Mouse (Mus musculus) adrenal gland, postnatal 4 days (tissue): ENCODE measurements at regions not wholly inside any gene's neighbourhood (a gene's known extent, or its start where the extent isn't known, plus 50 kb on each side); places are given as distances from the start of the nearest gene placed in this dataset.

Source experiments
- DNase-seq, 2 experiments: peaks; one replicate each; pipeline ENCODE4 v3.0.0; 2021 to 2022; ENCODE audit warnings: low spot score in 2 of 2, mixed read lengths in 2 of 2

DNA sequence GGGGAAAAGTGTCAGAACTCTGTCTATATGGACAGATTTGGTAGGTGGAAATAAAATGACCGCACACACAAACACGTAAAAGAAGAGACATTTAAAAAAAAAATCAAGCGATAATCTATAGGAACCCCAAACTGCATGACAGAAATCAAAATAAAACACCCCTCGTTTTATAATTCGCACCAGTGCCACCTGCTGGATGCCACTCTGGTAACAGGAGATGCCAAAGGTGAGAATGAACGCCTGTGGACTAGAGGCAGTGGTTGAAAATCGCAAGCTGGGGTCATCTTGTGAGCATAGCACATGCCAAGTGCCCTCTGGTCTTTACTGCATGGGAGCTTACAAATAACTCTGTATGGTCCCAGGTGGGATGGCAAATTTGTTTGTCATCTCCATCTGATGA, 158.7 kb upstream of the Kazn start:
- DNase-seq = no peak

DNA sequence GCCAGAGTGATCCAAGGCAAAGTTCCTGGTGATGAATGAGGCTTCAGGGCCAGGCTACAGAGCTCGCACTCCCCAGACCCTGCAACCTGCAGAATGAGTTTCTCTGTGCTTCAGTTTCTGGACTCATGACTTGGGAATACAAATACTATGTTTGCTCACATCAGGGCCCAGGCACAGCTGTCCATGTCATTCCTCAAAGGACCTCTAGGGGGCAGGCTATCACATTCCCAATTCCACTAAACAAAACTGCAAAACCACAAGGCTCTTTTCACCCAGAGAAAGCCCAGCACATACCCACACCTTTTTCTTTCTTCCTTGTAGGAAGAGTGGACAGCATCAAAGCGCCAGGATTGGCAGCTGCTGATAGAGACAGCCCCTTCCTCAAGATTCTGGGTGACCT, 153.7 kb upstream of the Kazn start:
- DNase-seq = no peak

DNA sequence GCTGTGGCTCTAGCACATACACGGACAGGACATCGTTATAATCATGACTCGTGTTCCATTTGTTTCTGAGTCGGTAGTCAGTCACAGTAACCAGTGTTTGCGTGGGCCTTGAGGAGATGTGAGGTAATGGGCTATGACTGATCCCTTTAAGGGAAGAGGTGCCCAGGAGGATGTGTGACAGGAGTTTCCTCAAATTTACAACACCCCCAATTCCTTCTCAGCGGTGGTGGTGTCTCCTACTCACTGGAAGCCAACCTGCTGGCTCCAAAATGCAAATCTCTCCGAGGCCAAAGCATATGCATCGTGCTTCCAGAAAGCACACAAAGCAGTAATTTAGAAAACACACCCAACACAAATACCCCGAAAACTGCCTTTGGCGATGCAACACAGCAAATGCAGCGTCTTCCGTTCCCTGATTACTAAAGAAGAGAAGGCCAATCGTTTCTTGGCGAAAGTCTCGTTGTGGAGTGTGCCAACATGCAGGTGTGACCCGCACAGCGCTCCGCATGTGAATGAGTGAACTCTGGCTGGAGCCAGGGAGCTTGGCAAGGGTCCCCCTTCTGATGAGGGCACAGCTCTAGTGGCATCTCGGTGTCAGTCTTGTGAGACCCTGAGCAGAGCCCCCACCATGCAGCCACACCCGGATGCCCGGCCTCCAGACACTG, 151.5 kb upstream of the Kazn start:
- no peak for DNase-seq

DNA sequence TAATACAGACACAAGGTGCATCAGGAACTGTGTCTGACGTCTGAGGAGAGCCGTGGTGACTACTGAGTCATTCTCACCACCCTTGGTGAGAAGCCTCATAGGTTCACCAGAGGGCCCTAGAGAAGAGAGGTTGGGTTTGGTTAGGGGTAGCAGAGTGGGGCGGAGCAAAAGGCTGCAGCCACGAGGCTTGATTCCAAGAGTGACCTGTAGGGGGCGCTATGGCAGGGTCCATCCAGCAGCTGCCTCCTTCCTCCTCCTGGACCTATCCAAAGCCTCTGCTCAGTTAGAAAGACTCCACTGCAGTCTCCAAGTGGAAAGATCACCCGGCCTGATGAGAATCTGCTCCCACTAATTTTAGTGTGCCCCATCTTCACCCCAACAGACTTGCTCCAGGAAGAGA, 149.3 kb upstream of the Kazn start:
- DNase-seq = no peak

DNA sequence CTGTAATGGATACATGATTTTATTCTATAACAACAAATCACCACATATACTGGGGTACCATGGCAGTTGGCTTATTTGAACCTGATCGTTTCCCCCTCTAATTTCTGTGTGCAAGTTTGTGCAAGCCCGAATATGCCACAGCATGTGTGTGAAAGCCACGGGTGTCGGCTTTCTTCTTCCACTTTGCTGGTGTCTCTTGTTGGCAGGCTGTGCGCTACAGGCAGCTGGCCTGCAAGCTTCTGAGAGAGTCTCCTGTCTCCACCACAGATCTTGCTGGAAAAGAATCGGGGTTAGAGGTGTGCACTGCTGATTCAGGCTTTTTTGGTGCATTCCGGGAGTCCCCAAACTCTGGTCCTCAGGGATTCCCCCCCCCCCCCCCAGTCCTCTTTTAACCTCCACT, 142.0 kb upstream of the Kazn start:
- DNase-seq = no peak

DNA sequence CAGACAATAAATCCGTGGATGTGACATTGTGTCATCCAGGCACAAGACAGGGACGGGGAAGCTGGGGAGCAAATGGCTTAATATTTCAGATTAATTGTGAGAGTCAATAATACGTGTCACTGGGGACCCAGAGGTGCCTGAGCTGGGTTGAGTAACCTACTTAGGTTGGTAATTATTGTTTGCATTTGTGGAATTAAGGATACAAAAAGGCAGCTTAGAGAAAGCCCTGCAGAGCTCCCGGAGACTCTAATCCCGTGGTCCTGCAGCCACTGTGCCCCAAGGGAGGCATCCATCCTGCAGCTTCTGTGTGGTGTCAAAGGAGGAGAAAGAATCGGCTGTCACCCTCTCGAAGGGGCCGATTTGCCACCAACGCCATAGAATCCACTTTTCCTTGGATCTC, 139.3 kb upstream of the Kazn start:
- no peak for DNase-seq

DNA sequence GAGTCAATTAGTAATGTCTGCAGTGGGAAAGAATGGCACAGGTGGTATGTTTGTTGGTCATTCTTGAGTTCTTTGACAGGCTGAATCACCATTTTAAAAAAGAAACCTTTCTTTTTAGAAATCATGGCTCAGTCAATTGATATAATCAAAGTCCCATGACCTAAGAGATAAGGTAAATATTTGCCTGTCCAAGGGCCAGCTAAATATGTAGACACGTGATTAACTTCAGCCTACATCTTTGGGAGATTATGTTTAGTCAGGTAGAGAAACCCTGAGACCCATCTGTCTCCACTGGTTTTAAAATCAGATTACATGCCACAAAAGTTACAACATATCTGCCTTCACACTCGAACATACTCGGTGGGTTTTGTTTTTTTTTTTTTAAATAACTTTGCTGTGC, 128.6 kb upstream of the Kazn start:
- DNase-seq = no peak

DNA sequence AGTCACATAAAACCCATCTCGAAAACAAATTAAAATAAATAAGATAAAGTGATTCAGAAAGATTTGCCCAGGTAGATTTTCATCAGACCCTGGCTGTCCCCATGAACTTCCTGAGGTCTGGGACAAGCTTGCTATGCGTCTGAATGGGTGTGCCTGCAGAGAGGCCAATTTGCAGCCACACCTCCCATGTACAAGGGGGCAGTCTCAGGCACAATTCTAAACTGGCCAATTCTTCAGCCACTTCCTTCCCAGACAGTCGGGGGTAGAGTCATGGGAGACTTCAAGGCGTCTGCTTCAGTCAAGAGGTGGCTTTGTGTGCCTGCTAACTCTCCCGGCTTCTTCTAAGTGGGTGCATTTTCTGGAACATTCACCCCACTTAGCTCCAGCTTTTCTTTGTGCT, 122.9 kb upstream of the Kazn start:
- DNase-seq = no peak

DNA sequence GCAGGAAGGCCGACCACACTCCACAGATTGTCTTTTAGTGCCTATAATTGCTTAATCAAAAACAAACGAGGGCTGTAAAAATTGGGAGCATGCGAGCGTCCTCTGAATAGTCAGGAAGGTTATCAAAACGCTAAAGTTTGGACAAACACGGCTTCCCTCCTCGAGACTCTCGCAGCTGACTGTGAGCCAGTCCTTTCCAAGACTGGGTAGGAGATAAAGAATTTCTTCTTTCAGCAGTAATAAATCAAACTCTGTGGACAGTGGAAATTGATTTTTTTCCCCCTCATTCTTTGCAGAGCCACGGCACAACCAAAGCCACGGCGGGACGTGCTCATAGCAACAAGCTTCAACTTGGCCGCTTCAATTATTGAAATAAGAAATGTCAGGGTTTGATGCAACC, 119.7 kb upstream of the Kazn start:
- DNase-seq = no peak

DNA sequence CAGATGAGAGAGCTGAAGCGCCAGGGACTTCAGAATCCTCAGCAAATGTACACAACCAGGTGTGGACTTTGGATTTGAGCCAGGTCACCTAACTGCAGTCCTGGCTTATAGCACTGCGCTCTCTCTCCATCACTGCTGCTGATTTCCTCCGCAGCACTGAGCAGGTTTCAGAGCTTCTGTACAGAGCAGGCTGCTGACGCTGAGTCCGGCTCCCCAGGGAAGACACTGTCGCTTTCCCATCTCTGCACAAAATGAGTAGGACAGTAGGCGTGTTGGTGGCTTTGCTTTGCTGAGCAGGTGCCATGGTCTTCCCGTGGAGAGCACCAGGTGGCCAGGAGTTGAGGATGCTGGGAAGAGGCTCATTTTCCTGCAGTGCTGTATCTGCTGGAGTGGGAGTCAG, 116.2 kb upstream of the Kazn start:
- DNase-seq = no peak

DNA sequence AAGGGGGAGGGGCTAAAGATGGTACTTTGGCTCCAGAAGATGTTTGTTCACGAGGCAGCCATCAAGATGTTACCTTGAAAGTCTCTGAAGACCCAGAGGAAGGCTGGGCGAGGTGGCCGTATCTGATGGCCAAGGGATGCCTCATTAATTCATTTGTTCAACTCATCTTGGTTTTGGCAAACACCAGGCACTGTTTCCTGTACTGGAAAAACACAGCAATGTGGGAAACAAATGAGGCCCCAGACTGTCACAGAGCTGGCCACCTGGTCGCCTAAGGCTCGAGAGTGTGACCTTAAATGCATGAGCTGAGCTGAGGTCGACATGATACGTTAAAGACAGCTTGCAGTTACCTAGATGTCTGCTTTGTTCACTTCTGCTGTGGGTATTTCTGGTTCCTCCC, 114.3 kb upstream of the Kazn start:
- no peak for DNase-seq

DNA sequence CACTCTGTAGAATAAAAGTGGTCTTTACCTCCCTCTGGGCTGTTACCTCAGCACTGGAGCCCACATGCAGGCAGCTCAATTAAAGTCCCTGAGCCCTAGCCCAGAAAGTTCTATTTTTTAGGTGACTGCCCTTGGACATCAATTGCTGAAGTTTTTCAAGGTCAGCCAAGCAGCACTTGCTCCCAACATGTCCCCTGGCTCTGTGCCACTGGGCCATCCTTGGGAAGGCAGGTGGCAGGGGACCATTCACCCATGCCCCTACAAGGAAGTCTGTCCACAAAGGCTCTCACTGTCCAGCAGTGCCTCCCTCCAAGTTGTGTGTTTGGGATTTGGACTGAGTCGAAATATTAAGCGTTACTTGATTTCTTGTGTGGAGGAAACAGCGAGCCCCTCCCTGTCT, 112.6 kb upstream of the Kazn start:
- no peak for DNase-seq

DNA sequence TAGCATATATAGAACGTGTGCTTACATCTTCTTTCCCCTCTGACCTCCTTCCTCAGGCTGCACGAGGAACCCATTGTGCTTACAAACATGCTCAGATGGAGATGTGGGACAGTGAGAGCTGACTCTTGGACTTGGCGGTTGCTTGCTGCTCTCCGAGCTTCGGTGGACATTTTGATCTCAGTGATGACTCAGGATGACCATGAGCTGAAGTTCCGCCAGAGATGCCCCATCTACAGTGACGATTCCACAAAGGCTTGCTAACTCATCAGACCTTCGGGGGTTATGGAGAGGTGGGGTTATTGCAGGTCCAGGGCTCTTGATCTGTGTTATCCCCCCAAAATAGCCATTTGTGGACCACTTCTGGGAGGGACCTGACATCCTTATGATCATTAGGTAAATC, 111.8 kb upstream of the Kazn start:
- DNase-seq = no peak

DNA sequence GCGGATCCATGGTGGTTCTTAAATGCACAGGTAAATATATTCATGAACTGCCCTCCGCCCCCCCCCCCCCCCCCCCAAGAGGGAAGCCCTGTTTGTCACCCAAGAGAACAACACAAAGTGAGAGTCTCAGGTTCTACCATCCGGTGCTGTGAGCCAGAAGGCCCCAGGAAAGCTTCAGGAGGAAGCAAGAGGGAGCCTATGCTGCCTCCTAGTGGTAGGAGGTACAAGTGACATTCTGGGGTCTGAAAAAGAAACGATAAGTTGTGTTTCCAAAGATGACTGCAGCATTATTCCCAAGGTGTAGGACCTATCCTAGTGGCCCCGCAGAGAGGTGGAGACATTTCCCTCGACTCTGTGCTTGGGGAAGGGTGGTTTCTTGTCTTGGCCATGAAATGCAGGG, 109.7 kb upstream of the Kazn start:
- no peak for DNase-seq

DNA sequence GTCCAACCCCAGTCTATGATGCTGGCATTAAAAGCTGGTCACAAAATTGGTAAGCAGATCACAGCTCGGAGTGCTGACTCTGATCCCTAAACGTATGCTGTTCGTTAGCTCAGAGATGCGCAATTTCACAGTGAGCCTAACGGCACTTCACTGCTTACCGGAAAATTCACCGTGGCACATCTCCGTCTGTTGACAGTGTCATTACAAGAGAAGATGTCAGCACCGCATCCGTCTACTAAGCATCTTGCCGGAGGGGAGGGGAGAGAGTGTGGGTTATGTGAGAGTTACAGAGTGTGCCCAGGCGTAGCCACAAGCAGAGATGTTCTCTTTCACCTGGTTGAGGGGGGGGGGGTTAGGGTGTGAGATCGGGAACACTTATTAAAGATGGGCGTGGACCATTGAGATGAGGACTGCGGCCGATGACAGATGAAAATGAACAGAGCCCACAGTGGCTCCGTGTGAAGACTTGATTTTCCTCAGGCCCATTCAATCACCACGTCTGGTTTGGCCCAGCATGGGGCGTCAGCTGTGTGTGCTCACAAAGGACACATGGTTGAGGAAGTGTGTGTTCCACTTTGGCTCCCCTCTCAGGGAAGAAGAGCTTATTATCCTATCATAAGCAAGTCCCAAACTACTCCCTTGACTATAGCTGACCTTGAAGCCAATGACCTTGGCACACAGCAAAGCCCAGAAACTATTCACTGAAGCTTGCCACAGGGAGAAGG, 103.4 kb upstream of the Kazn start:
- DNase-seq = no peak

DNA sequence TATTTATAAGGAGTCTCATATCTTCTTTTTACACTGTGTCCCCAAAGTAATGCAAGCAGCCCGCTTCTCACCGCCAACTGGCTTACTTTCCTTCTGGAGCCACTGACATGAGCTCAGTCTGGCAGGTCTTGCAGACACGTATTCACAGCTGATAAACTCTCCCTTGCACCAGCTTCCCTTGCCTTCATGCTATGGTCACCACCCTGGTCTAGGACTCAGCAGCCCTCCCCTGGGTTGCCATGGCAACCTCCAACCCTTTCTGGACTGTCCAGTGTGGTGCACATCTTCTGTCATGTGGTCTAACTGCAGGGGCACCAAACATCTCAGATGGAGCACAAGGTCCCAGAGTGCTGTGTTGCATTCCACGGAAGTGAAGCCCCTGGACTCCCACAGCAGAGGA, 102.1 kb upstream of the Kazn start:
- no peak for DNase-seq

DNA sequence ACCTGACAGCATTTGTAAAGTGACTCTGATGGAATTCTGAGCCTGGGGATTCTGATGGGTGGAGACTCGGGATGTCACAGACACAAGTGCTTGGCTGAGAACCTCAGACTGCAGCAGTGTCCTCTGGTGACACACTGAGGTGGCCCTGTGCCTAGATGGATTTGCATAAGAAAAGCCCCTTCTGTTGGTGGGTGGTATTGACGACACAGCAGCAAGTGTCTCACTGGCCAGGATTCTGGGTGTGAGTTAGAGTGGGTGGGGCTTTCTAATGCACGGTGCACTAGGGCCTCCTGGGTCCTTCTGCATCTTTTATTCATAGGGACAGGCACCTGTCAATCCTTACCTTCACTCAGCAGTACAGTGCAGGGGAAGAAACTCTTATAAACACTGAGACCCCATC, 100.9 kb upstream of the Kazn start:
- no peak for DNase-seq

DNA sequence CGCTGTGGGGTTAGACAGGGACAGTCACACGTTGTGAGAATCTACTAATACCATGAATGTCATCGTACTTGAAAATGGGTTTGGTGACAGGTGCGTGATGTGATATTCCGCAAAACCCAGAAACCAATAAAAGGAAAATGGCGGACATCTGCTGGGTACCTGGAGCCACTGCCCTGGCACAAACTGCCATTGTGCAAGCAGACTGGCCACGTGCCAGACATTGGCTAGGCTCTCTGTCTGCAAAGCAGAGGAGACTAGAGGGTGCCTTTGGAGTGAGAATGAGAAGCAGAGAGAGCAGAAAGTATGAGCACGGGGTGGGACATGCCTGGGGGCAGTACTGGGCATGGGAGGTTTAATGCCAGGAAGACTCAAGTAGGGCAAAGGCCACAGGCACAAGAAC, 98.5 kb upstream of the Kazn start:
- no peak for DNase-seq

DNA sequence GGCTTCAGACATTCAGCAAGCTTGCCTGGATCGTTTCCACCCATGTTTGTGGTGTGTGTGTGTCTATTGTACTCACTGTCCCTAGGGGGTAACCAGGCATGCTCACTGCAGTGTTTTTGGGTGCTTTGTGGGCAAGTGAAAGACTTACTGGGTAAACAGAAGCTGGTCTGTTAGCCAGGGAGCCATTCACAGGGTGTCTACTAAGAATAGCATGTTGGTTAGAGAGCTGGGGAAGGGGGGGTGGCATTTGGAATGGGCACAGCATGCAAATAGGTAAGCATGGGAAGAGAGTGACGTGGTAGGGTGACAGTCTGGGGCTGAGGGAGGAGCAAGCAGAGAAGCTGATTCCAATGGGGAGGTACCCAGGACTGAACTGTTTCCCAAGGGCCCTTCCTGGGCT, 97.7 kb upstream of the Kazn start:
- DNase-seq = no peak

DNA sequence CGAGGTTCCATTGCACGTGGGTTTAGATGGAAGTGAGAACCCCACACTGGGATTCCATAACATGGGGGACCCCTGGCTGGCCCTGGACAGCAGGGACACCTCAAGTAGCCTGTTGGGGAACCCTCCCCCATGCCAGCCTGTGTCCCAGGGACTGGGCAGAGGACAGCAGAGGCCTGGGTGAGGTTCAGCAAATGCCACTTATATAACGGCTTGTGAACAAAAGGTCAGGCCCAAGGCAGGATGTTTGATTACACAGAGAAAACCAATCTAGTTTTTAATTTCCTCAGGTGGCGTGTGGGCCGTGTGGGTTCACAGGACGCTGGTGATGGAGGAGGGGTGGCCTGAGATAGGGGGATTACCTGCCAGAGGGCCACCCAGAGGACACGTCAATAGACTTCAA, 94.9 kb upstream of the Kazn start:
- DNase-seq = no peak

DNA sequence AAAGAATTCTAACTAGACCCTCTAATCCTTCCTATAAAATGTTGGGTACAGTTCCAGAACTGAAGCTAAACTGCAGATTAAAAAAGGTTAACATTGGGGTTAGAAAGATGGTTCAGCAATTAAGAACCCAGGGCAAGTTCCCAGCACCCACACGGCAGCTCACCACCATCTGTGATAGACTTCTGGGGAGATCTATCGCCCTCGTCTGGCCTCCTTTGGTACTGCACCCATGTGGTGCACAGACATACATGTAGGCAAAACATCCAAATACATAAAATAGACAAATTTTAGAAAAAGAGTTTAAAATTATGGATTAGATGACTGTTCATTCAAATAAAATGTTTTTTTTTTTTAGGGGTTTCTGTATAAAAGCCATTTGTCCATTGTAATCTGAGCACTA, 91.4 kb upstream of the Kazn start:
- DNase-seq = no peak

DNA sequence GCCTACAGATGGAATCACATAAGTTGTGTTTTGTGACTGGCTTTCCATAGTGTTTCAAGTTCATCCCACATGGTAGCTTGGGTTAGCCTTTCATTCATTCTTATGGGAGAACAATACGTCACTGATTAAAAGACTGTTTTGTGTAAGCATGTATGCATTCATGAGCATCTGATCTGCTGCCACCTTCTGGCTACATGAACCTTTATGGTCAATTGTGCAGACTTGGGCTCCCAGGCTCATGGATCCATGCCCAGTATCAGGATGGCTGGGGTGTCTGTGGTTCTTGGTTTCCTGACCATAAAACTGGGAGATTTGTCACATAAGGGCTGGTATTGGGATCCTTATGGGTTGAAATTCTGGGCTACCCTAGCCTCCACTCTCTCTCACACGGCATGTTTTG, 90.4 kb upstream of the Kazn start:
- no peak for DNase-seq

DNA sequence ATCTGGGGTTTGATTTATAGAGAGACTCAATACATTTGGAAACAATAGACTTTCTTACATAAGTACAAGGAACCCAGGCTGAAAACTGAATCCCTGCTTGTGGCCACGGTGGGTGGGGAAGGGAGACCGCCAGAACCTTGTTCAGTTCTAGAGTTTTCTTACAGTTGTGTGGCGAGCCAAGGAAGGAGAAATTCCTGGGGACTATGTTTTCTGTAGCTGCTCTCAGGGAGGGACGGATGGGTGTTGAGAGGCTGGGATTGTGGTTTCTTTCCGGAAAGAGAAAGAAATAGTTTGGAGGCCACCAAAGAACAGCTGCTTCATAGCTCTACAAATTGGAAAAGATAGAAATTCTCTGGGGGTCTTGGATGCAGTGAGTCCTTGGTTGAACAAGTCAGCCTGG, 87.3 kb upstream of the Kazn start:
- DNase-seq = no peak
